Mouse (Mus musculus) gastrocnemius, postnatal 36 days (tissue): ENCODE data around the gene Prpf40b. TPM values are rescaled to one million over a fixed set of nuclear protein-coding genes. Genes with fewer than 3 reads are reported as not detected.

Source experiments
- DNase-seq, 2 experiments: peaks; one replicate each; pipeline ENCODE4 v3.0.0; 2022
- intact Hi-C: fragments of 180-260 bp; cut with DNase I; formaldehyde crosslinking; loops from one replicate; pipeline ENCODE4 v1.15.1; 2025
- total RNA-seq, 2 experiments: library from RNA; stranded (reverse); gene quantifications; 2 replicates each; pipeline ENCODE4 v1.2.3; 2021

Gene Prpf40b
- total RNA-seq, 2 experiments from 2014 or later: 21.0 to 23.0 TPM

DNA sequence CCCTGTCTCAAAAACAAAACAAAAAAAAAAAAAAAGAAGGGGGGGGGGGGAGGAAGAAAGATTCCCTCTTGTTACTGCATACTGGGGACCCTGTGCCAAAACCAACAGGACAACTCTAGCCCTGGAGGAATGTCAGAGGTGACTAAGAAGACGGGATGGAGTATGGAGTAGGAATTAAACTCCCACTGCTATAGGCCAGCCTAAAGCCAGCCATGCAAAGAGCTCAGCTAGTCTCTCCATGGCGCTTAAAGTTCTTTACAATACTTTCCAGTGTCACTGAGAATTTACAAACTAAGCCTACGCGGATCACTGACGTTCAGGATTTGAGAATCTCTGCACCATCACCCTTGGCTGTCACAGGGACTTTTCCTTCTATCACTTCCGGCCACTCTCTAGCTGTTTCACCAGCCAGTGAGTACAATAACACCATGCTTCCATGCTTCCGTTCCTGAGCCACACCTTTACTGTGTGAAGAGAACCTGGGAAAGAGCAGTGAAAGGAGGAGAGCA lies 69.2 kb downstream of the Prpf40b start:
- intact Hi-C loops: no loop called here
- no peak for DNase-seq

DNA sequence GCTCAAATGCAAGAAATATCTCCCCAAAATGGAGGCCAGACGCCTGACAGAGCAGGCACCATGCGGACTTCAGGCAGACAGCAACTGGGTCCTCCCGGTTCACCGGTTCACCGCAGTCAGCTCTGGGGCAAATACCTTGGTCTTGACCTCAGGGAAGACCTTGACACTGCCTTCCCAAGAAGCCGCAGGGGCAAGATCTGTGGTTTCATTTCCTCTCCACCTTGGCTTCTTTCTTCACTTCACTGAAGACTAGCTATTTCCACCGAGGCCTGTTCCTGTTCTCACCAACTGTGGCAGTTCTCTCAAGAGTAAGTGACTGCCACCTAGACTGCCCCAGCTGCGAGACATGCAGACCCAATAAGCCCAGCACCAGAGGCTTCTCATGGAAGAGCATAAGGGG lies 70.0 kb downstream of the Prpf40b start:
- intact Hi-C loops: no loop called here
- no peak for DNase-seq

Other genes with a start within 250 kb of the Prpf40b start
- 1 to 10 TPM in 1 of 2 experiments, under 1 TPM in 1; 0.42 to 1.2 TPM for gene Prph, start 239.9 kb upstream of the Prpf40b start, total RNA-seq
- under 1 TPM; 0.62 to 0.69 TPM for gene Troap, start 220.5 kb upstream of the Prpf40b start, total RNA-seq
- not detected for gene C1ql4, start 207.3 kb upstream of the Prpf40b start, total RNA-seq
- under 1 TPM in 1 of 2 experiments, not detected in 1; 0.27 TPM for gene Dnajc22, start 201.9 kb upstream of the Prpf40b start, total RNA-seq
- 1 to 10 TPM; 3.8 to 3.9 TPM for gene Spats2, start 169.2 kb upstream of the Prpf40b start, total RNA-seq
- under 1 TPM in 1 of 2 experiments, not detected in 1; 0.08 TPM for gene Kcnh3, start 70.2 kb upstream of the Prpf40b start, total RNA-seq
- gene Mcrs1, start 43.1 kb upstream of the Prpf40b start, total RNA-seq: 10 to 100 TPM; 25.6 to 28.9 TPM
- not detected for gene Fam186b, start 801 bp downstream of the Prpf40b start, total RNA-seq
- 1 to 10 TPM; 6.6 to 7.0 TPM for gene Fmnl3, start 75.4 kb downstream of the Prpf40b start, total RNA-seq
- gene Tmbim6, start 97.8 kb downstream of the Prpf40b start, total RNA-seq: 100 to 1,000 TPM; 165 to 172 TPM
- 1 to 10 TPM; 3.6 to 4.0 TPM for gene Nckap5l, start 162.7 kb downstream of the Prpf40b start, total RNA-seq
- 1 to 10 TPM; 3.0 to 3.5 TPM for gene Bcdin3d, start 179.6 kb downstream of the Prpf40b start, total RNA-seq
- under 1 TPM; 0.05 to 0.26 TPM for gene Faim2, start 233.1 kb downstream of the Prpf40b start, total RNA-seq